Comparison of ENCODE assay signal across 8 mouse cellular contexts in the genomic region with DNA sequence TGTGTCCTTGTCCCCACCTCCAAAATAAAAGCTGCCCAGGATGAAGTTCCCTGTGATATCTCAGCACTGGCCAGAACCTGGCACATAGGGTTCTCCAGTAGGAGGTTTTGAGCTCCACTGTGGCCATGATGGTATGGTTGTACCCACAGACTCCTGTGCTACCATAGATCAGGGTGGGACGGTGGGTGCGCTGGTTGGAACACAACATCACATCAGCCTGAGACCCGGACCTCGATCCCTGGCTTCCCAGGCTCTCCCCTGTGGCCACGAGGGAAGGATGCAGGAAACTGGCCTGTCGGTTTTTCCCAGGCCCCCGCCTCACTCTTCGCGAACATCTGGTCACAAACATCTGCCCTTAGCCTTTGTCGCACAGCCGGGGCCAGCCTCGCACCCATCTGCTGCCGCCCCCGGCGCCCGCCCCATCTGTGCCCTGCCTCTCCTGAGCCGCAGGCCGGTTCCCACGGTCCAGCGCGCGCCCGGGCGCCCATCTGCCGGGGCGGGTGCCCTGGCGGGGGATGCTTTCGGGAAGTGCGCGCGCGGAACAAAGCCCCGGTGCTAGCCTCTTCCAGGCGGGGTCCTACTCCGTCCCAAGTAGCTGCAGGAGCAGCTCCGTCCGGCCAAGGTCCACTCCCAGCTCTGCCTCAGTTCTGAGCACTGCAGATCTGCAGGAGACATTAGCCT. TPM values are rescaled to one million over a fixed set of nuclear protein-coding genes. Genes with fewer than 3 reads are reported as not detected.
DNase-seq lines count a peak whose midpoint lies in the region; ATAC-seq and TF ChIP-seq lines count a peak whose summit lies in the region.

No protein-coding gene starts in this region.

- peak; percentile 67 for DNase-seq in left cerebral cortex, postnatal 4 days
- no peak for DNase-seq in left cerebral cortex, adult 9 months (ENCODE audit: low spot score in 2 of 2)
- DNase-seq in forelimb bud, embryonic 11.5 days (ENCODE audit: low read depth, low spot score) = peak; percentile 48
- DNase-seq in intestine, embryonic 14.5 days (ENCODE audit: low spot score) = peak; percentile 65
- DNase-seq in frontal cortex, postnatal 36 days (ENCODE audit: low spot score in 2 of 2) = no peak
- no peak for DNase-seq in layer of hippocampus, adult 9-11 months

- H3K36me3 ChIP-seq in intestine, embryonic 14.5 days (ENCODE audit: control insufficient read depth, insufficient read depth, low read length) = no peaks in the 10 kb centered on the region
- no peaks in the 10 kb centered on the region for H3K36me3 ChIP-seq in lung, embryonic 15.5 days
- H3K36me3 ChIP-seq in small intestine, adult 2 months (ENCODE audit: control insufficient read depth, insufficient read depth, low read length) = no peaks in the 10 kb centered on the region

- intact Hi-C loops in left cerebral cortex, postnatal 4 days (cut with DNase I) = no loop called here

- WGBS in intestine, embryonic 14.5 days = 3% methylated on average over 37 of the region's 37 CpGs
- WGBS in lung, embryonic 15.5 days = 4% methylated on average over 37 of the region's 37 CpGs
- 6% methylated on average over 37 of the region's 37 CpGs for WGBS in small intestine, adult 2 months

- peaks cover 17% of the 10 kb centered on the region for H3K4me1 ChIP-seq in intestine, embryonic 14.5 days (replicated peaks; ENCODE audit: control insufficient read depth, insufficient read depth, low read length)
- peaks cover 49% of the 10 kb centered on the region for H3K4me1 ChIP-seq in lung, embryonic 15.5 days
- peaks cover 30% of the 10 kb centered on the region for H3K4me1 ChIP-seq in small intestine, adult 2 months (ENCODE audit: control insufficient read depth, insufficient read depth, insufficient read length, low read length)

- H3K9ac ChIP-seq in intestine, embryonic 14.5 days (ENCODE audit: low read length) = peak overlapping the region; percentile 58
- peak overlapping the region; percentile 43 for H3K9ac ChIP-seq in lung, embryonic 15.5 days

- H3K27me3 ChIP-seq in intestine, embryonic 14.5 days (replicated peaks; ENCODE audit: control insufficient read depth, insufficient read depth, low read length) = no peaks in the 10 kb centered on the region
- H3K27me3 ChIP-seq in lung, embryonic 15.5 days = 0 out of 2 replicates have a peak, but pooled peaks cover 4% of the 10 kb centered on the region
- no peaks in the 10 kb centered on the region for H3K27me3 ChIP-seq in small intestine, adult 2 months (ENCODE audit: control insufficient read depth, insufficient read depth, low read length)

- ATAC-seq in intestine, embryonic 14.5 days (replicated peaks; ENCODE audit: low FRiP score, low TSS enrichment, low read depth) = peak; percentile 49
- ATAC-seq in lung, embryonic 15.5 days (ENCODE audit: borderline replicate concordance, extremely low read depth, low FRiP score, low TSS enrichment) = peak; percentile 46; the same call in 1 of the 2 replicates

- no peak overlapping the region for H3K27ac ChIP-seq in intestine, embryonic 14.5 days (ENCODE audit: low read depth)
- peak overlapping the region; percentile 52 for H3K27ac ChIP-seq in lung, embryonic 15.5 days
- no peak overlapping the region for H3K27ac ChIP-seq in small intestine, adult 2 months (ENCODE audit: insufficient read depth, low read depth, low read length)

- H3K4me2 ChIP-seq in intestine, embryonic 14.5 days (ENCODE audit: low read length) = peak overlapping the region; percentile 73
- peak overlapping the region; percentile 71 for H3K4me2 ChIP-seq in lung, embryonic 15.5 days

- no peaks in the 10 kb centered on the region for H3K9me3 ChIP-seq in intestine, embryonic 14.5 days (ENCODE audit: control insufficient read depth, low read length)
- H3K9me3 ChIP-seq in lung, embryonic 15.5 days = no peaks in the 10 kb centered on the region

- TF ChIP-seq POLR2A in small intestine, adult 2 months (IDR thresholded peaks at IDR 0.05; ENCODE audit: low read depth, low read length) = no peak

- TF ChIP-seq CTCF in small intestine, adult 2 months (IDR thresholded peaks at IDR 0.05; ENCODE audit: extremely low read depth, insufficient read length, insufficient replicate concordance, low read depth, low read length) = no peak

- peak overlapping the region; percentile 33 for H3K4me3 ChIP-seq in intestine, embryonic 14.5 days (ENCODE audit: low read depth, low read length)
- peak overlapping the region; percentile 38 for H3K4me3 ChIP-seq in lung, embryonic 15.5 days
- H3K4me3 ChIP-seq in small intestine, adult 2 months (ENCODE audit: low read depth, low read length) = peak overlapping the region; percentile 38

RNA-seq across cellular contexts. Expression of a gene that starts 12.3 kb away (rescaled TPM):
- total RNA-seq in left cerebral cortex, postnatal 4 days (2021) = 10 to 100 TPM; 25.6 to 27.6 TPM
- 101 and 109 TPM in 2 replicates for polyA plus RNA-seq in intestine, embryonic 14.5 days (2014; fragmentation: Nextera tagmentation; extraction: Ambion mirVana)
- polyA plus RNA-seq in lung, embryonic 15.5 days (2015; fragmentation: Nextera tagmentation; extraction: Ambion mirVana) = 134 and 143 TPM in 2 replicates
- 585 and 916 TPM in 2 replicates for polyA plus RNA-seq in small intestine, adult 2 months (2012; rRNA removed)

RNA-seq across cellular contexts. Expression of a gene that starts 30.2 kb away (rescaled TPM):
- 1 to 10 TPM; 1.7 to 1.9 TPM for total RNA-seq in left cerebral cortex, postnatal 4 days (2021)
- polyA plus RNA-seq in intestine, embryonic 14.5 days (2014; fragmentation: Nextera tagmentation; extraction: Ambion mirVana) = 11.0 and 13.1 TPM in 2 replicates
- polyA plus RNA-seq in lung, embryonic 15.5 days (2015; fragmentation: Nextera tagmentation; extraction: Ambion mirVana) = 74.8 and 81.0 TPM in 2 replicates
- polyA plus RNA-seq in small intestine, adult 2 months (2012; rRNA removed) = 0.50 and 1.7 TPM in 2 replicates

RNA-seq across cellular contexts. Expression of a gene that starts 37.0 kb away (rescaled TPM):
- 10 to 100 TPM; 30.4 to 32.5 TPM for total RNA-seq in left cerebral cortex, postnatal 4 days (2021)
- 32.8 and 34.0 TPM in 2 replicates for polyA plus RNA-seq in intestine, embryonic 14.5 days (2014; fragmentation: Nextera tagmentation; extraction: Ambion mirVana)
- polyA plus RNA-seq in lung, embryonic 15.5 days (2015; fragmentation: Nextera tagmentation; extraction: Ambion mirVana) = 27.1 and 28.5 TPM in 2 replicates
- 1.3 and 1.7 TPM in 2 replicates for polyA plus RNA-seq in small intestine, adult 2 months (2012; rRNA removed)

RNA-seq across cellular contexts. Expression of a gene that starts 54.5 kb away (rescaled TPM):
- total RNA-seq in left cerebral cortex, postnatal 4 days (2021) = 100 to 1,000 TPM; 149 to 160 TPM
- polyA plus RNA-seq in intestine, embryonic 14.5 days (2014; fragmentation: Nextera tagmentation; extraction: Ambion mirVana) = 108 and 113 TPM in 2 replicates
- 97.7 and 104 TPM in 2 replicates for polyA plus RNA-seq in lung, embryonic 15.5 days (2015; fragmentation: Nextera tagmentation; extraction: Ambion mirVana)
- polyA plus RNA-seq in small intestine, adult 2 months (2012; rRNA removed) = 152 and 199 TPM in 2 replicates

Comparison
In these comparisons a context has a peak if more than half of its experiments do, and no peak if none do; other contexts are left out.
1. DNase-seq: peak in left cerebral cortex, postnatal 4 days (single experiment), forelimb bud, embryonic 11.5 days (single experiment) and intestine, embryonic 14.5 days (single experiment); none in left cerebral cortex, adult 9 months (0 of 2), frontal cortex, postnatal 36 days (0 of 2) and layer of hippocampus, adult 9-11 months (single experiment).
2. RNA of a gene that starts 37.0 kb away (polyA plus RNA-seq): 32.8 to 34.0 TPM in intestine, embryonic 14.5 days and 27.1 to 28.5 TPM in lung, embryonic 15.5 days; 1.3 to 1.7 TPM in small intestine, adult 2 months; every median in the first group is over 10 times any median in the second.
3. Peak in every context shown above with its lines, with median percentiles within 50 percentile points of each other: H3K4me3 ChIP-seq.